Mouse (Mus musculus) embryonic fibroblast, embryonic 13.5 days (primary cell): ENCODE measurements around the gene Gm8797.

ENCODE experiments used
- CTCF ChIP-seq: IDR thresholded peaks from 2 replicates; pipeline ENCODE4 v1.5.1; 2011; ENCODE audit warnings: mild to moderate bottlenecking, control low read depth, low read length, moderate library complexity, borderline replicate concordance; ENCODE audit not compliant: insufficient read depth
- POLR2A ChIP-seq: IDR thresholded peaks from 2 replicates; pipeline ENCODE4 v1.6.1; 2011; ENCODE audit warnings: low read depth, mild to moderate bottlenecking, control low read depth, low read length, moderate library complexity

- TF ChIP-seq POLR2A (no peak), CTCF (no peak)
Observed at GRCm38 (mm10) chr3:5766256-5766655, 15.7 kb downstream of the Gm8797 start.
